Mouse (Mus musculus) neutrophil, adult 5-6 weeks (primary cell): Measurements from ENCODE around the gene Gm10696. TPM values are rescaled to one million over a fixed set of nuclear protein-coding genes. Genes with fewer than 3 reads are reported as not detected.
"Not testable (repeated sequence)": the region's sequence is repeated elsewhere in the genome, so short reads cannot be mapped to it uniquely, and the experiment has no call there.

Experiments
- ATAC-seq: fragments of 151-379, 151-347 bp; 2 replicates; pipeline ENCODE4 v1.8.0; 2017; ENCODE audit warnings: mild to moderate bottlenecking, moderate TSS enrichment; ENCODE audit not compliant: insufficient number of reproducible peaks, poor library complexity, low FRiP score, severe bottlenecking; ENCODE audit errors: extremely low read depth
- total RNA-seq: library from RNA; stranded (forward); fragments of 200-1000 nt; gene quantifications from 2 replicates; pipeline ENCODE4 v1.2.3, GENCODE M21; 2017

Gm10696 gene
- not detected in 2 replicates for total RNA-seq

DNA sequence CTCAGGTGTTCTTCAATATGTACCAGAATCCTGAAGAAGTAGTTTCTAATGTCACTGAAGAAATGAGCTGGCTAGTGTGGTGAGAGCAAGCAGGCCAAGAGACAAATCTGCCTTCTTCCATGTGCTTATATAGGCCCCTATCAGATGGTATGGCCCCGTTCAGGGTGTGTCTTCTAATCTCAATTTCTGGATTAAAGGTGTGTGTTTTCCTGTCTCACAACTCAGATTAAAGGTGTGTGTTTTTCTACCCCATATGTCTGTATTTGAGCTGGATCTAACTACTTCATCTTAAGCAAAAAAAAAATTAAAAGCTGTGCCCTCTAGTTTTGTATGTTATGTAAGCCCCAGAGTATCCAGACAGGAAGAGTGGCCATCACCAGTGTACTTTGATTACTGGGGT, at the start of gene Gm10696:
Gene Gm10696 (minus strand): TSS at position 101 of the 400 bp plus-strand sequence.
- not testable (repeated sequence) for ATAC-seq

DNA sequence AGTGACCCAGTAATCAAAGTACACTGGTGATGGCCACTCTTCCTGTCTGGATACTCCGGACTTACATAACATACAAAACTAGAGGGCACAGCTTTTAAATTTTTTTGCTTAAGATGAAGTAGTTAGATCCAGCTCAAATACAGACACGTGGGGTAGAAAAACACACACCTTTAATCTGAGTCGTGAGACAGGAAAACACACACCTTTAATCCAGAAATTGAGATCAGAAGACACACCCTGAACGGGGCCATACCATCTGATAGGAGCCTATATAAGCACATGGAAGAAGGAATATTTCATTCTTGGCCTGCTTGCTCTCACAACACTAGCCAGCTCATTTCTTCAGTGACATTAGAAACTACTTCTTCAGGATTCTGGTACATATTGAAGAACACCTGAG, 18.4 kb upstream of the Gm10696 start, which contains the start of gene Gm5286:
Gene Gm5286 (plus strand): TSS at position 301 of the 400 bp plus-strand sequence.
- not testable (repeated sequence) for ATAC-seq

GRCm38 (mm10) chr3:94167351-94167750, 10.6 kb downstream of the Gm10696 start:
- not testable (repeated sequence) for ATAC-seq

Other genes starting within 250 kb of the Gm10696 start
- gene Gm9117, start 234.7 kb downstream of the Gm10696 start, total RNA-seq, result 0.37 TPM in 1 of 2 replicates, not detected in the other
- gene Tdpoz5, start 216.9 kb downstream of the Gm10696 start, total RNA-seq, result not detected in 2 replicates
- gene Gm9125, start 123.3 kb downstream of the Gm10696 start, total RNA-seq, result not detected in 2 replicates
- gene Gm10697, start 105.5 kb downstream of the Gm10696 start, total RNA-seq, result not detected in 2 replicates
- not detected in 2 replicates for gene Gm5286, start 18.5 kb upstream of the Gm10696 start, total RNA-seq
- not detected in 2 replicates for gene Gm4778, start 85.8 kb upstream of the Gm10696 start, total RNA-seq
- 5.0 and 5.9 TPM in 2 replicates for gene Them4, start 131.9 kb upstream of the Gm10696 start, total RNA-seq
- not detected in 2 replicates for gene Them5, start 163.9 kb upstream of the Gm10696 start, total RNA-seq
- not detected in 2 replicates for gene C2cd4d, start 184.2 kb upstream of the Gm10696 start, total RNA-seq
- gene Rorc, start 194.6 kb upstream of the Gm10696 start, total RNA-seq, result 0.74 and 1.3 TPM in 2 replicates
- not detected in 2 replicates for gene Lingo4, start 220.3 kb upstream of the Gm10696 start, total RNA-seq
- 0.58 and 1.1 TPM in 2 replicates for gene Tdrkh, start 235.1 kb upstream of the Gm10696 start, total RNA-seq